Mouse (Mus musculus) liver, adult 2 months (tissue): ENCODE measurements around the gene Zfp212. TPM values are rescaled to one million over a fixed set of nuclear protein-coding genes. Genes with fewer than 3 reads are reported as not detected.
A peak's percentile ranks its signal among the peaks of the same experiment; 100 is the strongest.
"Not testable (repeated sequence)": the region's sequence is repeated elsewhere in the genome, so short reads cannot be mapped to it uniquely, and the experiment has no call there.

Experiments
- DNase-seq: peaks from one replicate; pipeline ENCODE4 v3.0.0-alpha.2; 2011; ENCODE audit warnings: low read depth, low spot score; ENCODE audit errors: extremely low read depth
- H3K27ac ChIP-seq: fragments of 200-500 bp; replicated peaks from 2 replicates; pipeline ENCODE4 v1.5.1; 2012; ENCODE audit warnings: low read depth, mild to moderate bottlenecking, control low read depth, inconsistent platforms, low read length; ENCODE audit not compliant: insufficient read depth
- H3K27me3 ChIP-seq: fragments of 200-500 bp; 2 replicates; pipeline ENCODE4 v1.6.1; 2012; ENCODE audit warnings: mild to moderate bottlenecking, moderate library complexity, low read length, inconsistent platforms; ENCODE audit not compliant: control insufficient read depth, insufficient read depth
- H3K36me3 ChIP-seq: fragments of 200-500 bp; 2 replicates; pipeline ENCODE4 v1.6.1; 2012; ENCODE audit warnings: low read length, inconsistent platforms; ENCODE audit not compliant: control insufficient read depth, insufficient read depth
- H3K4me1 ChIP-seq: fragments of 200-500 bp; 2 replicates; pipeline ENCODE4 v1.6.1; 2011; ENCODE audit warnings: low read length; ENCODE audit not compliant: control insufficient read depth, insufficient read depth
- H3K4me3 ChIP-seq: fragments of 200-500 bp; 2 replicates; pipeline ENCODE4 v1.5.1; 2011; ENCODE audit warnings: low read depth, mild to moderate bottlenecking, control low read depth, low read length, moderate library complexity; ENCODE audit not compliant: insufficient read depth
- H3K79me2 ChIP-seq: fragments of 200-500 bp; 2 replicates; pipeline ENCODE4 v1.6.1; 2012; ENCODE audit warnings: inconsistent platforms, mild to moderate bottlenecking, low read length, moderate library complexity; ENCODE audit not compliant: control insufficient read depth, insufficient read depth
- H3K9ac ChIP-seq: fragments of 200-500 bp; 2 replicates; pipeline ENCODE4 v1.6.1; 2012; ENCODE audit warnings: low read depth, mild to moderate bottlenecking, control low read depth, inconsistent platforms, low read length
- CTCF ChIP-seq: fragments of 200-500 bp; IDR thresholded peaks from 2 replicates; pipeline ENCODE4 v1.5.1; 2011; ENCODE audit warnings: low read depth, low read length, control low read depth
- POLR2A ChIP-seq: fragments of 200-500 bp; IDR thresholded peaks from 2 replicates; pipeline ENCODE4 v1.6.1; 2011; ENCODE audit warnings: low read length, control low read depth; ENCODE audit not compliant: insufficient read depth; ENCODE audit errors: extremely low read depth
- WGBS: fragments of 180-500 bp; shearing (Covaris S2); methylation state at CpG from one replicate; pipeline ENCODE4 v1.1.7; 2018; 5-methylcytosine and 5-hydroxymethylcytosine counted together
- polyA plus RNA-seq: library from polyadenylated mRNA; depleted of rRNA; stranded (reverse); fragments of >200 nt; gene quantifications from 2 replicates; pipeline ENCODE4 v1.2.3, GENCODE M21; 2012
- total RNA-seq: library from RNA; depleted of rRNA; stranded (reverse); fragments of >200 nt; gene quantifications from 2 replicates; pipeline ENCODE4 v1.2.3, GENCODE M21; 2014

Gene Zfp212
- total and polyA plus RNA-seq, 2 experiments, result 3.3 to 5.0 TPM

- no peak overlapping the region for H3K27ac ChIP-seq
- H3K4me1 ChIP-seq, result no peaks in the 10 kb centered on the region
- no peak overlapping the region for H3K9ac ChIP-seq
- H3K36me3 ChIP-seq, result no peaks in the 10 kb centered on the region
- no peaks in the 10 kb centered on the region for H3K27me3 ChIP-seq
- no peak for DNase-seq
- WGBS, result 96% methylated on average over 4 of the region's 4 CpGs
- no peak overlapping the region for H3K4me3 ChIP-seq
- no peaks in the 10 kb centered on the region for H3K79me2 ChIP-seq
- TF ChIP-seq CTCF (no peak), POLR2A (no peak)
Observed at GRCm38 (mm10) chr6:47947388-47947787, 27.1 kb downstream of the Zfp212 start.

- H3K9ac ChIP-seq, result peak within 1 kb of the TSS; percentile 65
- no peak within 1 kb of the TSS for H3K27ac ChIP-seq
- H3K36me3 ChIP-seq, result peaks cover 5% of the 10 kb centered on the region
- DNase-seq, result peak; percentile 87
- under 1% methylated on average over 31 of the region's 31 CpGs for WGBS
- H3K4me3 ChIP-seq, result peak within 1 kb of the TSS; percentile 73
- TF ChIP-seq CTCF (no peak), POLR2A (0 out of 2 replicates have a peak, but pooled peaks have one; percentile 11)
- H3K79me2 ChIP-seq, result no peaks in the 10 kb centered on the region; the same call in 1 of the 2 replicates
- no peaks in the 10 kb centered on the region for H3K27me3 ChIP-seq
- H3K4me1 ChIP-seq, result no peaks in the 10 kb centered on the region
Observed at GRCm38 (mm10) chr6:47953191-47953726, 33.0 kb downstream of the Zfp212 start, which contains the start of gene Zfp956. TSS of gene Zfp956 (plus strand) at chr6:47953390.

- Histone ChIP-seq H3K79me2 (no peaks in the 10 kb centered on the region; the same call in 1 of the 2 replicates), H3K27me3 (no peaks in the 10 kb centered on the region), H3K27ac (no peak overlapping the region), H3K4me3 (no peak overlapping the region), H3K9ac (no peak overlapping the region), H3K36me3 (peaks cover 9% of the 10 kb centered on the region), H3K4me1 (no peaks in the 10 kb centered on the region)
- TF ChIP-seq CTCF, result no peak
- TF ChIP-seq POLR2A, result no peak
- no peak for DNase-seq
- 94% methylated on average over 3 of the region's 3 CpGs for WGBS
Observed at GRCm38 (mm10) chr6:47954425-47954824, 34.1 kb downstream of the Zfp212 start.

DNA sequence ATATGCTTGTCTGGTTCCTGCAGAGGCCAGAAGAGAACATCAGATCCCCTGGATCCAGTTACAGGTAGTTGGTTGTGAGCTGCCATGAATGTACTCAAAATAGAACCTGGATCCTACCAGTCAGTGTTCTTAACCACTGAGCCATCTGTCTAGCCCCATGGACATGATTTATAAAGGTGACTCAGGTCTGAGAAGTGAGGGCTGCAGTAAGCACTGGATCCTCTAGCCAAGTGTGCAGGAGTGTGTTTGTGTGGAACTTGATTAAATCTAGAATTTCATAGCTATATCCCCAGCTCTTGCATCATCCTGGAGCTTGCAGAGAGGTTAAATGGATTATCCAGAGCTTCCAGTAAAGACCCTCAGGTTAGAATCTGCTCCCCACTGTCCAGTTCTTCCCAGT lies 37.5 kb downstream of the Zfp212 start:
- H3K4me3 ChIP-seq, result no peak overlapping the region
- TF ChIP-seq CTCF, result no peak
- no peak for TF ChIP-seq POLR2A
- H3K27ac ChIP-seq, result no peak overlapping the region
- H3K4me1 ChIP-seq, result no peaks in the 10 kb centered on the region
- no peak for DNase-seq
- H3K27me3 ChIP-seq, result no peaks in the 10 kb centered on the region
- H3K36me3 ChIP-seq, result peaks cover 11% of the 10 kb centered on the region
- H3K9ac ChIP-seq, result no peak overlapping the region
- no peaks in the 10 kb centered on the region; the same call in 1 of the 2 replicates for H3K79me2 ChIP-seq

DNA sequence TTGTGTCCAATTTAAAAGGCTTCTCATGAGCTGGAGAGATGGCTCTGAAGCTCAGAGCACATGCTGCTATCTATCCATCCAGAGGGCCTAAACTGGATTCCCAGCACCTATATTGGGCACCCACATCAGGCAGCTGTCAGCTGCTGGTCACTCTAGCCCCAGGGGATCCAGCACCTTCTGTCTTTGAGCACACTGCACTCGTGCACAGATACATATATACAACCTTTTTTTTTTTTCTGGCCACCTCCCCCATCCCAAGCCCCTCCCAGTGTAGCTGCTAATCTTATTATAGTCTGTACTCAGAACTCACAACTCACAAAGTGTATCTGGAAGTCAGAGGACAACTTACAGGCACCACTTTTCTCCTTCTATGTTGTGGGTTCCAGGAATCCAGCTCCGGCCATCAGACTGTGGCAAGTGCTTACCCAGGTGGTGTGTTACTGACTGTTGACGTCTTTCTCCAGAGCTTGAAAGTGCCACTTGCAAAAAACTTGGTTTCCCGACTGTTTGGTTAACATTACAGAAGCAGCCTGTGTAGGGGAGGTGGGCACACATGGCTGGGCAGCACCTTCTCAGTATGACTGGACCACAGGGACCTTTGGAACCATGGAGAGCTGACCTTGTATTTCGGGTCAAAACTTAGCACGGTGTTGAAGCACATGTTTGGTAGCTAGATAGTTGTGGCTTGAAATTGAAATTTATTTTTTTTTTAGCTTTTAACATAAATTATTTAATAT lies 40.6 kb downstream of the Zfp212 start:
- 87% methylated on average over 6 of the region's 6 CpGs for WGBS
- no peak overlapping the region for H3K4me3 ChIP-seq
- H3K27me3 ChIP-seq, result no peaks in the 10 kb centered on the region
- no peak for TF ChIP-seq POLR2A
- TF ChIP-seq CTCF, result no peak
- no peak overlapping the region for H3K27ac ChIP-seq
- H3K36me3 ChIP-seq, result peaks cover 14% of the 10 kb centered on the region
- H3K4me1 ChIP-seq, result no peaks in the 10 kb centered on the region
- DNase-seq, result no peak
- H3K79me2 ChIP-seq, result no peaks in the 10 kb centered on the region
- H3K9ac ChIP-seq, result no peak overlapping the region

GRCm38 (mm10) chr6:47963051-47963450 lies 42.8 kb downstream of the Zfp212 start:
- DNase-seq, result no peak
- H3K36me3 ChIP-seq, result peaks cover 11% of the 10 kb centered on the region
- WGBS, result 85% methylated on average over 7 of the region's 7 CpGs

DNA sequence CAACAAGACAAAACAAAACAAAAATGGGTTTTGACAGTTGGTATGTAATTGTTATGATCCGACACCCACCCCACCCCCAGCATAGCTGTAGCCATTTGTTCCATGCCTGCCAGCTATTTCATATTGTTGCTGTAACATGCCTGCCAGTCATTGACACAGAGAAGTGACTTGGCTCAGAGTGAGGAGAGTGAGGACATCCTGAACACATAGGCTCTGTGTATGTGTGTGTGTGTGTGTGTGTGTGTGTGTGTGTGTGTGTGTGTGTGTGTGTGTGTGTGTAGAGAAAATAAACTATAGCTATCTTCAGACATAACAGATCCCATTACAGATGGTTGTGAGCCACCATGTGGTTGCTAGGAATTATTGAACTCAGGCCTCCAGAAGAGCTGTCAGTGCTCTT lies 47.9 kb downstream of the Zfp212 start:
- not testable (repeated sequence) for H3K36me3 ChIP-seq, H3K27me3 ChIP-seq, H3K79me2 ChIP-seq, H3K4me3 ChIP-seq, DNase-seq, H3K27ac ChIP-seq, H3K4me1 ChIP-seq, H3K9ac ChIP-seq
- WGBS, result 94% methylated on average over 1 of the region's 1 CpGs

More at GRCm38 (mm10) chr6:47963051-47963450, 42.8 kb downstream of the Zfp212 start:
- Histone ChIP-seq H3K27ac (no peak overlapping the region), H3K4me1 (no peaks in the 10 kb centered on the region), H3K27me3 (no peaks in the 10 kb centered on the region), H3K79me2 (no peaks in the 10 kb centered on the region), H3K4me3 (no peak overlapping the region), H3K9ac (no peak overlapping the region)
- TF ChIP-seq CTCF (no peak), POLR2A (no peak)
